Mouse (Mus musculus): ENCODE measurements around the gene Arhgef10l.
A peak's percentile ranks its signal among the peaks of the same experiment; 100 is the strongest.

DNA sequence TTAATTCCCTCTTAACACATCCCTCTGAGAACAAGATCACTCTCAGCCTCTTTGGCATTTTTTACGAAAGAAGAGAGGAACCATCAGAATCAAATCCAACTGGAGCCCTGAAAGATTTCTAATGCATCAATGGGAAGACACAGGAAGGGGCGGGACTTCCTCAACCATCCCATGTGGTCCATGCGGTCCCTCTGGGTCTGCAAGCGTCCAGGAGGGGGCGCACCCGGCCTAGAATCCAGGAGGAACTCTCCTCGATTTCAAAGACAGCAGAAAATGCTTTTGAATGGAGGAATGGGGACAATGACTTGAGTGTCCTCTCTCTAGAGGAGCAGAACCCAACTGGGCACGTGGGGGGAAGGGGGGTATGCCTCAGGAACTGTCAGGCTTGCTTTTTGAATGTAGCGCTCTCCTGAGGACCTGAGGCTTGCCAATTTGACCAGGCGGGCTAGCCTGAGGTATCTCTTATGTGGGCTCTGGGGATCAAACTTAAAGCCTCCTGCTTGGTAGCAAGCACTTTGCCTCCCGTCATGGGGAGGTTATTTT is 73.5 kb downstream of the Arhgef10l start:
- no peak for TF ChIP-seq POLR2A (IDR thresholded peaks at IDR 0.05; ENCODE audit: borderline replicate concordance, extremely low read depth, low read depth, low read length)
- peak; percentile 60 for TF ChIP-seq CTCF (IDR thresholded peaks at IDR 0.05; ENCODE audit: insufficient read depth, low read length)

All from lung, adult 2 months (tissue).